Mouse (Mus musculus): ENCODE results near the gene Gm49380.

DNA sequence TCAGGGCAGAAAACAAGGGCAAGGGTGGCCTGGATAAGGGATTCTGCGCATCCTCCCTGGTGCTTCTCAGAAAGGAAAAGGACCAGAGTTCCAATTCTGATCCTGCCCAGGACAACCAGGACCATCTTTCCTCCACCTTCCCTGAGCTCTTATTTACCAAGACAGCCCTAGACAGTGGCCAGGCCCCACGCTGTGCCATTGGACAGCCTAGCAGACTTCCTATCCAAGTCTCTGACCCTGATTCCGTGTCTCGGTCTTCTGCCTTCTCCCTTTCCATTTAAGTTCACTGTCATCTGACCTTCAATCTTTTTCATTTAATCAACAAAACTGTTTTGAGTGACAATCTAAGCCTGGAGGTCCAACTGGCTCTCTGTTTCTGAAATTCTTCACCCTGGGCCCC lies 6.7 kb downstream of the Gm49380 start:
- TF ChIP-seq MAX (IDR thresholded peaks at IDR 0.05), result no peak
- TF ChIP-seq CTCF (IDR thresholded peaks at IDR 0.05; ENCODE audit: control insufficient read depth, insufficient read depth, insufficient read length), result no peak
- TF ChIP-seq USF1 (IDR thresholded peaks at IDR 0.05; ENCODE audit: low read depth), result no peak
- no peak for TF ChIP-seq MYOD1 (IDR thresholded peaks at IDR 0.05; ENCODE audit: control insufficient read depth, insufficient read length, low read depth)
- TF ChIP-seq CEBPB (IDR thresholded peaks at IDR 0.05; ENCODE audit: low read depth), result no peak
- TF ChIP-seq MYOG (IDR thresholded peaks at IDR 0.05; ENCODE audit: control insufficient read depth, extremely low read depth, insufficient read length), result no peak

All from C2C12 (cell line).